Mouse (Mus musculus): ENCODE results near the gene Sdha.

DNA sequence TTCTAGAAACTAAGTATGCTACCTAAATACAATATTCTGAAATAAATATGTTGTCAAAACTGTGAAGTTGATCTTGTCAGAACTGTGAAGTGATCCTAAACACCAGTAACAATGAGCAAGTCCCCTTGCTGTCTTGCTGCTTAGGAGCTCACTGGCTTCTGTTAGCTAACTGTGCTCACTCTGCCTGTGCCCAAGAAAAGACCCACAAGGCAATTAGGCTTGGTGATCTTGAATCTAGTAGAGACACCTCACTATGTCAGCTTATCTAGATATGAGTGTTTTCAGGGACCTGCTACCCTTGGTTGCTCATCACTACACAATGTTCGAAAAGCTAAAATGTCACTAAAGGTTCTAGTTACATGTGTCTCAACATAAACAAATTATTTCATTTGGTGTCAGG lies 44.3 kb downstream of the Sdha start:
- TF ChIP-seq CTCF (IDR thresholded peaks at IDR 0.05; ENCODE audit: borderline replicate concordance, extremely low read depth, insufficient read depth, insufficient read length), result no peak
- no peak for TF ChIP-seq POLR2A (IDR thresholded peaks at IDR 0.05; ENCODE audit: borderline replicate concordance, extremely low read depth, insufficient read depth, insufficient read length, poor library complexity, severe bottlenecking)

Measured in brain, embryonic 14.5 days (tissue).